Mouse (Mus musculus): Measurements from ENCODE around the gene Rccd1. TPM values are rescaled to one million over a fixed set of nuclear protein-coding genes. Genes with fewer than 3 reads are reported as not detected.
A peak's percentile ranks its signal among the peaks of the same experiment; 100 is the strongest.

Rccd1 gene
- polyA plus RNA-seq, 1 experiment from 2014 or later, result 7.9 TPM

- no peak overlapping the region for H3K27ac ChIP-seq
- no peaks in the 10 kb centered on the region for H3K27me3 ChIP-seq
- no peak overlapping the region for H3K9ac ChIP-seq
- H3K4me2 ChIP-seq, result no peak overlapping the region
- H3K36me3 ChIP-seq, result peaks cover 46% of the 10 kb centered on the region
- ATAC-seq (replicated peaks; ENCODE audit: insufficient number of reproducible peaks, insufficient read depth, low FRiP score, low read depth), result no peak
- 85% methylated on average over 3 of the region's 3 CpGs for WGBS
- H3K4me3 ChIP-seq, result no peak overlapping the region
- no peaks in the 10 kb centered on the region for H3K9me3 ChIP-seq (replicated peaks)
- peaks cover 22% of the 10 kb centered on the region for H3K4me1 ChIP-seq (replicated peaks)
Measured at GRCm38 (mm10) chr7:80299568-80299967, 24.7 kb downstream of the Rccd1 start.

- peaks cover 38% of the 10 kb centered on the region for H3K36me3 ChIP-seq
- H3K9ac ChIP-seq, result no peak overlapping the region
- H3K4me1 ChIP-seq (replicated peaks), result peaks cover 24% of the 10 kb centered on the region
- H3K27me3 ChIP-seq, result no peaks in the 10 kb centered on the region
- H3K9me3 ChIP-seq (replicated peaks), result no peaks in the 10 kb centered on the region
- H3K4me3 ChIP-seq, result no peak overlapping the region
- no peak overlapping the region for H3K27ac ChIP-seq
- whole genome bisulfite sequencing, result 98% methylated on average over 4 of the region's 4 CpGs
- H3K4me2 ChIP-seq, result no peak overlapping the region
- no peak for ATAC-seq (replicated peaks; ENCODE audit: insufficient number of reproducible peaks, insufficient read depth, low FRiP score, low read depth)
Measured at GRCm38 (mm10) chr7:80298754-80299153, 25.5 kb downstream of the Rccd1 start.

- Histone ChIP-seq H3K27ac (no peak overlapping the region), H3K4me2 (peak overlapping the region; percentile 73; the same call in 1 of the 2 replicates)
Measured at GRCm38 (mm10) chr7:80297041-80297440, 27.2 kb downstream of the Rccd1 start.

GRCm38 (mm10) chr7:80296462-80296861 is 27.8 kb downstream of the Rccd1 start:
- no peak for ATAC-seq (replicated peaks; ENCODE audit: insufficient number of reproducible peaks, insufficient read depth, low FRiP score, low read depth)
- peak overlapping the region; percentile 90 for H3K4me3 ChIP-seq
- H3K4me2 ChIP-seq, result peak overlapping the region; percentile 73
- H3K27ac ChIP-seq, result no peak overlapping the region
- H3K27me3 ChIP-seq, result no peaks in the 10 kb centered on the region
- peaks cover 17% of the 10 kb centered on the region for H3K36me3 ChIP-seq
- peaks cover 25% of the 10 kb centered on the region for H3K4me1 ChIP-seq (replicated peaks)
- no peaks in the 10 kb centered on the region for H3K9me3 ChIP-seq (replicated peaks)
- 92% methylated on average over 6 of the region's 6 CpGs for WGBS
- no peak overlapping the region for H3K9ac ChIP-seq

More at GRCm38 (mm10) chr7:80297041-80297440, 27.2 kb downstream of the Rccd1 start:
- Histone ChIP-seq H3K9me3 (replicated peaks) (no peaks in the 10 kb centered on the region), H3K4me3 (no peak overlapping the region), H3K4me1 (replicated peaks) (peaks cover 25% of the 10 kb centered on the region), H3K9ac (no peak overlapping the region), H3K36me3 (peaks cover 23% of the 10 kb centered on the region), H3K27me3 (no peaks in the 10 kb centered on the region)
- whole genome bisulfite sequencing, result 68% methylated on average over 3 of the region's 3 CpGs
- ATAC-seq (replicated peaks; ENCODE audit: insufficient number of reproducible peaks, insufficient read depth, low FRiP score, low read depth), result no peak

GRCm38 (mm10) chr7:80294764-80295648 is 29.2 kb downstream of the Rccd1 start:
- Histone ChIP-seq H3K27ac (peak overlapping the region; percentile 77), H3K4me2 (peak overlapping the region; percentile 73), H3K4me3 (peak overlapping the region; percentile 90), H3K27me3 (no peaks in the 10 kb centered on the region), H3K36me3 (peaks cover 11% of the 10 kb centered on the region; the same call in 1 of the 2 replicates), H3K4me1 (replicated peaks) (peaks cover 25% of the 10 kb centered on the region), H3K9me3 (replicated peaks) (no peaks in the 10 kb centered on the region), H3K9ac (peak overlapping the region; percentile 75)
- 9% methylated on average over 37 of the region's 37 CpGs for WGBS
- ATAC-seq (replicated peaks; ENCODE audit: insufficient number of reproducible peaks, insufficient read depth, low FRiP score, low read depth), result peak; percentile 33

- peaks cover 21% of the 10 kb centered on the region for H3K4me1 ChIP-seq (replicated peaks)
- H3K4me3 ChIP-seq, result peak within 1 kb of the TSS; percentile 90
- H3K4me2 ChIP-seq, result peak within 1 kb of the TSS; percentile 73
- peak within 1 kb of the TSS; percentile 75 for H3K9ac ChIP-seq
- H3K27ac ChIP-seq, result peak within 1 kb of the TSS; percentile 85
- ATAC-seq (replicated peaks; ENCODE audit: insufficient number of reproducible peaks, insufficient read depth, low FRiP score, low read depth), result peak; percentile 99
- H3K36me3 ChIP-seq, result peaks cover 12% of the 10 kb centered on the region; the same call in 1 of the 2 replicates
- H3K9me3 ChIP-seq (replicated peaks), result no peaks in the 10 kb centered on the region
- WGBS, result under 1% methylated on average over 52 of the region's 52 CpGs
- H3K27me3 ChIP-seq, result no peaks in the 10 kb centered on the region
Measured at GRCm38 (mm10) chr7:80294062-80294763, 30.0 kb downstream of the Rccd1 start, which contains the start of gene Prc1. Gene Prc1 (plus strand): TSS chr7:80294450.

GRCm38 (mm10) chr7:80287736-80288135 is 36.5 kb downstream of the Rccd1 start:
- Histone ChIP-seq H3K4me1 (replicated peaks) (no peaks in the 10 kb centered on the region), H3K27ac (no peak overlapping the region), H3K36me3 (peaks cover 64% of the 10 kb centered on the region), H3K27me3 (no peaks in the 10 kb centered on the region), H3K9ac (no peak overlapping the region), H3K9me3 (replicated peaks) (no peaks in the 10 kb centered on the region), H3K4me3 (no peak overlapping the region), H3K4me2 (no peak overlapping the region)
- ATAC-seq (replicated peaks; ENCODE audit: insufficient number of reproducible peaks, insufficient read depth, low FRiP score, low read depth), result no peak
- 86% methylated on average over 10 of the region's 10 CpGs for WGBS

GRCm38 (mm10) chr7:80285725-80286124 is 38.5 kb downstream of the Rccd1 start:
- H3K27me3 ChIP-seq, result no peaks in the 10 kb centered on the region
- H3K4me2 ChIP-seq, result no peak overlapping the region
- H3K4me1 ChIP-seq (replicated peaks), result no peaks in the 10 kb centered on the region
- no peak for ATAC-seq (replicated peaks; ENCODE audit: insufficient number of reproducible peaks, insufficient read depth, low FRiP score, low read depth)
- peaks cover 64% of the 10 kb centered on the region for H3K36me3 ChIP-seq
- H3K9ac ChIP-seq, result no peak overlapping the region
- H3K4me3 ChIP-seq, result no peak overlapping the region
- WGBS, result 93% methylated on average over 6 of the region's 6 CpGs
- no peak overlapping the region for H3K27ac ChIP-seq
- no peaks in the 10 kb centered on the region for H3K9me3 ChIP-seq (replicated peaks)

GRCm38 (mm10) chr7:80284391-80284790 is 39.9 kb downstream of the Rccd1 start:
- WGBS, result 77% methylated on average over 5 of the region's 5 CpGs

GRCm38 (mm10) chr7:80283226-80283918 is 40.9 kb downstream of the Rccd1 start:
- peaks cover 64% of the 10 kb centered on the region for H3K36me3 ChIP-seq
- H3K9me3 ChIP-seq (replicated peaks), result no peaks in the 10 kb centered on the region
- no peaks in the 10 kb centered on the region for H3K4me1 ChIP-seq (replicated peaks)
- H3K4me3 ChIP-seq, result no peak overlapping the region
- no peak overlapping the region for H3K4me2 ChIP-seq
- 72% methylated on average over 3 of the region's 3 CpGs for WGBS
- no peaks in the 10 kb centered on the region for H3K27me3 ChIP-seq
- no peak for ATAC-seq (replicated peaks; ENCODE audit: insufficient number of reproducible peaks, insufficient read depth, low FRiP score, low read depth)
- no peak overlapping the region for H3K9ac ChIP-seq
- H3K27ac ChIP-seq, result no peak overlapping the region

More at GRCm38 (mm10) chr7:80284391-80284790, 39.9 kb downstream of the Rccd1 start:
- ATAC-seq (replicated peaks; ENCODE audit: insufficient number of reproducible peaks, insufficient read depth, low FRiP score, low read depth), result no peak
- Histone ChIP-seq H3K4me2 (no peak overlapping the region), H3K4me1 (replicated peaks) (no peaks in the 10 kb centered on the region), H3K9me3 (replicated peaks) (no peaks in the 10 kb centered on the region), H3K36me3 (peaks cover 57% of the 10 kb centered on the region), H3K9ac (no peak overlapping the region), H3K27ac (no peak overlapping the region), H3K4me3 (no peak overlapping the region), H3K27me3 (no peaks in the 10 kb centered on the region)

GRCm38 (mm10) chr7:80281646-80282045 is 42.6 kb downstream of the Rccd1 start:
- Histone ChIP-seq H3K27ac (no peak overlapping the region), H3K36me3 (peaks cover 65% of the 10 kb centered on the region), H3K4me1 (replicated peaks) (no peaks in the 10 kb centered on the region), H3K4me3 (no peak overlapping the region), H3K9me3 (replicated peaks) (no peaks in the 10 kb centered on the region), H3K4me2 (no peak overlapping the region), H3K27me3 (no peaks in the 10 kb centered on the region), H3K9ac (no peak overlapping the region)
- WGBS, result 89% methylated on average over 3 of the region's 3 CpGs
- ATAC-seq (replicated peaks; ENCODE audit: insufficient number of reproducible peaks, insufficient read depth, low FRiP score, low read depth), result no peak

All from heart, embryonic 15.5 days (tissue).